Mouse (Mus musculus): ENCODE measurements around the gene Tmem176a. TPM values are rescaled to one million over a fixed set of nuclear protein-coding genes. Genes with fewer than 3 reads are reported as not detected.

Tmem176a gene
- polyA plus RNA-seq, 1 experiment from 2014 or later: 131 TPM

- no peak overlapping the region for H3K4me2 ChIP-seq (replicated peaks; ENCODE audit: low read depth)
- DNase-seq (ENCODE audit: low spot score) (no peak), ATAC-seq (ENCODE audit: low FRiP score, low TSS enrichment) (no peak)
- no peak overlapping the region for H3K27ac ChIP-seq (replicated peaks)
- H3K4me3 ChIP-seq (ENCODE audit: low read depth, low read length): no peak overlapping the region
- 82% methylated on average over 7 of the region's 7 CpGs for WGBS
- TF ChIP-seq CTCF (IDR thresholded peaks at IDR 0.05; ENCODE audit: low read depth) (no peak), EP300 (optimal IDR thresholded peaks at IDR 0.05) (no peak)
- no peak overlapping the region for H3K9ac ChIP-seq (ENCODE audit: low read length)
- H3K9me3 ChIP-seq (ENCODE audit: control insufficient read depth, low read length): no peaks in the 10 kb centered on the region
- peaks cover 26% of the 10 kb centered on the region for H3K36me3 ChIP-seq (ENCODE audit: control insufficient read depth, insufficient read depth, low read length)
- H3K4me1 ChIP-seq (replicated peaks; ENCODE audit: control insufficient read depth, insufficient read depth): peaks cover 5% of the 10 kb centered on the region
- no peaks in the 10 kb centered on the region for H3K27me3 ChIP-seq (ENCODE audit: control insufficient read depth, insufficient read depth, low read length)
These were observed 3.2 kb upstream of the Tmem176a start for GRCm38 (mm10) chr6:48837516-48837915.

GRCm38 (mm10) chr6:48838321-48839080 lies 2.2 kb upstream of the Tmem176a start:
- Histone ChIP-seq H3K27ac (replicated peaks) (no peak overlapping the region; the same call in 1 of the 2 replicates), H3K9me3 (ENCODE audit: control insufficient read depth, low read length) (no peaks in the 10 kb centered on the region), H3K4me2 (replicated peaks; ENCODE audit: low read depth) (peak overlapping the region; percentile 89), H3K36me3 (ENCODE audit: control insufficient read depth, insufficient read depth, low read length) (peaks cover 23% of the 10 kb centered on the region), H3K9ac (ENCODE audit: low read length) (no peak overlapping the region), H3K4me1 (replicated peaks; ENCODE audit: control insufficient read depth, insufficient read depth) (peaks cover 5% of the 10 kb centered on the region), H3K4me3 (ENCODE audit: low read depth, low read length) (no peak overlapping the region), H3K27me3 (ENCODE audit: control insufficient read depth, insufficient read depth, low read length) (no peaks in the 10 kb centered on the region)
- TF ChIP-seq EP300 (optimal IDR thresholded peaks at IDR 0.05) (no peak), CTCF (IDR thresholded peaks at IDR 0.05; ENCODE audit: low read depth) (no peak)
- ATAC-seq (ENCODE audit: low FRiP score, low TSS enrichment): no peak
- 57% methylated on average over 6 of the region's 6 CpGs for WGBS
- DNase-seq (ENCODE audit: low spot score): no peak

GRCm38 (mm10) chr6:48840973-48841625 lies 380 bp downstream of the Tmem176a start, which contains the start of gene Tmem176b:
TSS of gene Tmem176b (minus strand) at chr6:48841496.
- 2% methylated on average over 5 of the region's 6 CpGs for WGBS
- TF ChIP-seq EP300 (optimal IDR thresholded peaks at IDR 0.05) (no peak), CTCF (IDR thresholded peaks at IDR 0.05; ENCODE audit: low read depth) (peak; percentile 24; the same call in 1 of the 2 replicates)
- DNase-seq (ENCODE audit: low spot score) (peak; percentile 97), ATAC-seq (ENCODE audit: low FRiP score, low TSS enrichment) (peak; percentile 93)
- H3K9ac ChIP-seq (ENCODE audit: low read length): peak within 1 kb of the TSS; percentile 75
- peaks cover 17% of the 10 kb centered on the region for H3K36me3 ChIP-seq (ENCODE audit: control insufficient read depth, insufficient read depth, low read length)
- H3K4me1 ChIP-seq (replicated peaks; ENCODE audit: control insufficient read depth, insufficient read depth): peaks cover 5% of the 10 kb centered on the region
- peak within 1 kb of the TSS; percentile 89 for H3K4me2 ChIP-seq (replicated peaks; ENCODE audit: low read depth)
- peak within 1 kb of the TSS; percentile 54 for H3K4me3 ChIP-seq (ENCODE audit: low read depth, low read length)
- no peaks in the 10 kb centered on the region for H3K9me3 ChIP-seq (ENCODE audit: control insufficient read depth, low read length)
- H3K27ac ChIP-seq (replicated peaks): peak within 1 kb of the TSS; percentile 95
- H3K27me3 ChIP-seq (ENCODE audit: control insufficient read depth, insufficient read depth, low read length): no peaks in the 10 kb centered on the region

- ATAC-seq (ENCODE audit: low FRiP score, low TSS enrichment) (no peak), DNase-seq (ENCODE audit: low spot score) (peak; percentile 63)
- no peaks in the 10 kb centered on the region for H3K27me3 ChIP-seq (ENCODE audit: control insufficient read depth, insufficient read depth, low read length)
- no peak for TF ChIP-seq EP300 (optimal IDR thresholded peaks at IDR 0.05)
- TF ChIP-seq CTCF (IDR thresholded peaks at IDR 0.05; ENCODE audit: low read depth): peak; percentile 67
- no peaks in the 10 kb centered on the region for H3K9me3 ChIP-seq (ENCODE audit: control insufficient read depth, low read length)
- whole genome bisulfite sequencing: 41% methylated on average over 11 of the region's 11 CpGs
- H3K4me1 ChIP-seq (replicated peaks; ENCODE audit: control insufficient read depth, insufficient read depth): peaks cover 5% of the 10 kb centered on the region
- H3K27ac ChIP-seq (replicated peaks): peak overlapping the region; percentile 95
- peaks cover 17% of the 10 kb centered on the region for H3K36me3 ChIP-seq (ENCODE audit: control insufficient read depth, insufficient read depth, low read length)
- peak overlapping the region; percentile 75 for H3K9ac ChIP-seq (ENCODE audit: low read length)
- peak overlapping the region; percentile 89 for H3K4me2 ChIP-seq (replicated peaks; ENCODE audit: low read depth)
- peak overlapping the region; percentile 54 for H3K4me3 ChIP-seq (ENCODE audit: low read depth, low read length)
These were observed 1.6 kb downstream of the Tmem176a start for GRCm38 (mm10) chr6:48842111-48842842.

GRCm38 (mm10) chr6:48845086-48845485 lies 4.4 kb downstream of the Tmem176a start:
- DNase-seq (ENCODE audit: low spot score) (no peak), ATAC-seq (ENCODE audit: low FRiP score, low TSS enrichment) (no peak)
- WGBS: 79% methylated on average over 4 of the region's 4 CpGs

More at GRCm38 (mm10) chr6:48845086-48845485, 4.4 kb downstream of the Tmem176a start:
- Histone ChIP-seq H3K4me2 (replicated peaks; ENCODE audit: low read depth) (no peak overlapping the region), H3K9me3 (ENCODE audit: control insufficient read depth, low read length) (no peaks in the 10 kb centered on the region), H3K4me3 (ENCODE audit: low read depth, low read length) (no peak overlapping the region), H3K9ac (ENCODE audit: low read length) (no peak overlapping the region), H3K27me3 (ENCODE audit: control insufficient read depth, insufficient read depth, low read length) (no peaks in the 10 kb centered on the region), H3K36me3 (ENCODE audit: control insufficient read depth, insufficient read depth, low read length) (peaks cover 10% of the 10 kb centered on the region), H3K27ac (replicated peaks) (no peak overlapping the region), H3K4me1 (replicated peaks; ENCODE audit: control insufficient read depth, insufficient read depth) (peaks cover 5% of the 10 kb centered on the region)
- TF ChIP-seq EP300 (optimal IDR thresholded peaks at IDR 0.05): no peak
- TF ChIP-seq CTCF (IDR thresholded peaks at IDR 0.05; ENCODE audit: low read depth): no peak
